Mouse (Mus musculus) embryonic fibroblast, embryonic 13.5 days (primary cell): ENCODE results near the gene Slc22a20. TPM values are rescaled to one million over a fixed set of nuclear protein-coding genes. Genes with fewer than 3 reads are reported as not detected.

Experiments
- H3K27ac ChIP-seq: 2 replicates; pipeline ENCODE4 v1.5.1; 2012; ENCODE audit warnings: low read length, control low read depth, inconsistent platforms; ENCODE audit not compliant: insufficient read depth
- H3K4me1 ChIP-seq: 2 replicates; pipeline ENCODE4 v1.6.1; 2011; ENCODE audit warnings: low read length; ENCODE audit not compliant: control insufficient read depth, insufficient read depth
- H3K4me3 ChIP-seq: 2 replicates; pipeline ENCODE4 v1.5.1; 2011; ENCODE audit warnings: mild to moderate bottlenecking, control low read depth, low read length; ENCODE audit not compliant: insufficient read depth
- CTCF ChIP-seq: IDR thresholded peaks from 2 replicates; pipeline ENCODE4 v1.5.1; 2011; ENCODE audit warnings: mild to moderate bottlenecking, control low read depth, low read length, moderate library complexity, borderline replicate concordance; ENCODE audit not compliant: insufficient read depth
- POLR2A ChIP-seq: IDR thresholded peaks from 2 replicates; pipeline ENCODE4 v1.6.1; 2011; ENCODE audit warnings: low read depth, mild to moderate bottlenecking, control low read depth, low read length, moderate library complexity
- polyA plus RNA-seq: library from polyadenylated mRNA; stranded (reverse); fragments of >200 nt; gene quantifications from 2 replicates; pipeline ENCODE4 v1.2.4, GENCODE M21; 2011; ENCODE audit warnings: low read depth; ENCODE audit not compliant: missing spikeins, insufficient read length

The Slc22a20 gene
- polyA plus RNA-seq, 1 experiment = not detected

GRCm38 (mm10) chr19:5954936-5955335 is 31.0 kb downstream of the Slc22a20 start:
- Histone ChIP-seq H3K27ac (no peak overlapping the region), H3K4me1 (peaks cover 13% of the 10 kb centered on the region; the same call in 1 of the 2 replicates), H3K4me3 (no peak overlapping the region)
- TF ChIP-seq CTCF = no peak
- no peak for TF ChIP-seq POLR2A

DNA sequence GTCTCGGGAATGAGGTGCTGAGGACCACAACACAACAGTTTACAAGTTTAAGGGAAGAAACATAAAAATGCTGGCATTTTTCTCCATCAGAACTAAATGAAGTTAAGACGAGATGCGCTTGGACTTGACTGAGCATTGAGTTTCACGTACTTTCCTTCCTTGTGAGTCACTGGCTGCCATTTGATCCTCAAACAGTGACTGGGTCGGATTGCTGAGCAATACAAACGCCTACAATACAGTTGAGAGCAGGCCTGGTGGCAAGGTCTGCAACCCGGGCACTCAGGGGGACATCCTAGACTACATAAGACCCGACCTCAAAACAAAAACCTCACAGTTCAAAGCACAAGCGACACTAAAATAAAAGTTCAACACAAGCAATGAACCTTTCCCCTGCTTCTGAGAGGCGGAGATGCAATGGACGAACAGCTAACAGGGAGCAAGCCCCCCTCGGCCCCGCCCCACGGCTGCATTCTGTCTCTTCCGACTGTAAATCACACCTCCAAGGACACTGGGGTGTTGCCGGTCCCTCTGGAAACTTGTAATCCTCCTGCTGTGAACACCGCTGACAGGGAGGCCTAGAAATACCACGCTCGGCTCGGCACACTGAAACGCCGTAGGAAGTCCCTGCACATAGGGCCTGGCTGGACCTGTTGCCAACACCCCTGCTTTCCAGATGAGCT is 31.8 kb downstream of the Slc22a20 start:
- TF ChIP-seq CTCF (no peak), POLR2A (no peak)
- peaks cover 13% of the 10 kb centered on the region; the same call in 1 of the 2 replicates for H3K4me1 ChIP-seq
- H3K27ac ChIP-seq = peak overlapping the region; percentile 42

GRCm38 (mm10) chr19:5953201-5953770 is 32.7 kb downstream of the Slc22a20 start:
- H3K4me1 ChIP-seq = peaks cover 13% of the 10 kb centered on the region; the same call in 1 of the 2 replicates
- H3K4me3 ChIP-seq = no peak overlapping the region
- no peak overlapping the region for H3K27ac ChIP-seq
- TF ChIP-seq CTCF = no peak
- TF ChIP-seq POLR2A = no peak

More for the DNA sequence above, 31.8 kb downstream of the Slc22a20 start:
- no peak overlapping the region for H3K4me3 ChIP-seq

GRCm38 (mm10) chr19:5952071-5952691 is 33.8 kb downstream of the Slc22a20 start:
- Histone ChIP-seq H3K4me1 (peaks cover 13% of the 10 kb centered on the region; the same call in 1 of the 2 replicates), H3K4me3 (no peak overlapping the region), H3K27ac (no peak overlapping the region)
- no peak for TF ChIP-seq CTCF
- no peak for TF ChIP-seq POLR2A

- Histone ChIP-seq H3K4me1 (peaks cover 13% of the 10 kb centered on the region; the same call in 1 of the 2 replicates), H3K4me3 (no peak overlapping the region), H3K27ac (no peak overlapping the region)
- TF ChIP-seq CTCF (no peak), POLR2A (no peak)
Observed at GRCm38 (mm10) chr19:5951631-5952030, 34.3 kb downstream of the Slc22a20 start.

DNA sequence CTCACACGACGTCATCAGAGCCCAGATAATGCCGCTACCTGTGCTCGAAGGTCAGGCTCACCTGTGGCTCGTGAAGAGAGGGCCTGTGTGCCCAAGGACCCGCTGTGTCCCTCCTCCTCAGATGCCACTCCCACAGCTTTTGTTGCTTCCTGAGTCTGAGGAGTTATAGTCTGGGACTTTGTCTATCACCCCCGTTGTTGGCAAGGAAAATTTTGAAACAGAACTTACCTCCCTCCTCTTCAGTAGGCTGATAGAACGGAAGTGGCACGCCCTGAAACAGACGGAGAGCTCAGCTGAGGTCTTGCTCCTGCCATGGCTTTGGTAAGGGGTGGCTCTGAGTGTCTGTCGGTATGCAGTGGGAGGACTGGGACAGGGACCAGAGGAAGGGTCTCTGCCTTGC is 35.7 kb downstream of the Slc22a20 start:
- Histone ChIP-seq H3K27ac (no peak overlapping the region), H3K4me3 (no peak overlapping the region), H3K4me1 (peaks cover 16% of the 10 kb centered on the region)
- no peak for TF ChIP-seq CTCF
- no peak for TF ChIP-seq POLR2A

DNA sequence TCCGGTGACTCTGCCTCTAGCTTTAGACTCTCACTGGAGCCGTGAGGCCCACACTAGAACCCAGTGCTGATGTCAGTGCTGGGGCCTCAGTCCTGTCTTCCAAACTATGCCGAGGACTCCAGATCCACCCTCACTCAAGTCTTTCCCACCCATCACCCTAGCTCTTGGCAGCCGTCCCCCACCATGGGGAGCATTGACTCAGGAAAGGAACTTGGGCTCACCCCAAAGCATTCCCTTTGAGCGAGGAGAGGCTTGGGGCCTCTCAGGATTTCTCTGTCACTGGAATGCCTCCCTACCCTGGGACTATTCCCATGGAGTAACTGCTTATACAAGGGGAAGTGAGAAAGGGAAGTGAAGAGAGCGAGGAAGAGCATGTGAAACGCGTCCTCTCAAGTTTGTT is 40.1 kb downstream of the Slc22a20 start:
- Histone ChIP-seq H3K4me1 (peaks cover 11% of the 10 kb centered on the region), H3K4me3 (no peak overlapping the region), H3K27ac (peak overlapping the region; percentile 92)
- TF ChIP-seq CTCF = no peak
- TF ChIP-seq POLR2A = no peak

DNA sequence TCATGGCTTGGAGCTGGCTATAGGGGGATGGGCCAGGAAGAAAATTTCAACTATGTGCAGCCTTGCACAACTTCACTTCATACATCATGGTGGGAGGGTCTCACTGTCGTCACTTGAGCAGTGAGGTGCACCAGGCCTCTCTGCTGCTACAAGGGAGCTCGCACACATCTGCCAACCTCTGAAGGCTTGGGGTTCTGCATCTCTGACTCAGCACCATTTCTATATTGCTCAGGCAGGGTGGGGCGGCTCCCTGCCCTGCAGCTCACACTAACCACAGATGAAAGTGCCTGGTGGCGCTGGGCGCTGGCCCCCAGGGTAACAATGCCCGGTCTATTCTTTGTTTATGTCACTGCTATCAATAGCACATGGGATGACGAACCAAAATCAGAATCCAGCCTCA is 40.9 kb downstream of the Slc22a20 start:
- Histone ChIP-seq H3K4me1 (peaks cover 15% of the 10 kb centered on the region), H3K4me3 (no peak overlapping the region), H3K27ac (peak overlapping the region; percentile 92)
- TF ChIP-seq CTCF (no peak), POLR2A (0 out of 2 replicates have a peak, but pooled peaks have one; percentile 24)

GRCm38 (mm10) chr19:5944145-5944544 is 41.8 kb downstream of the Slc22a20 start:
- peaks cover 20% of the 10 kb centered on the region for H3K4me1 ChIP-seq
- peak overlapping the region; percentile 51 for H3K27ac ChIP-seq
- no peak overlapping the region for H3K4me3 ChIP-seq
- no peak for TF ChIP-seq CTCF
- no peak for TF ChIP-seq POLR2A

DNA sequence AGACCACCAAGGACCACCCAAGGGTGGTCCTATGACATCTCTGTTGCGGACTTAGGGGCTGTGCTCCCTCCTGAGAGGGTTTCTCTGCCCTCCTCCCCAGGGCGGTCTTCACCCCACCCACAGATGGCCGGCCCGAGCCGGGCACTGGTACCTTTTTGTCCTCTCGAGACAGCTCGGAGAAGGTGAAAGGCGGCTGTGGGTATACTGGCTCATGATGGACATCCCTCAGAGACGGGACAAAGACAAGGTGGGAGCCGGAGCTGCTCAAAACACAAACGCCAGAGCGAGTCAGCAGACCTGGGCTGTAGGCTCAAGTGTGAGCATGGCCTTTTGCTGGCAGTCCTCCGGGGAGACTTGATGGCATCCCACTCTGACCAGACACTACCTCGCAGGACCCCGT is 42.5 kb downstream of the Slc22a20 start:
- TF ChIP-seq POLR2A = no peak
- Histone ChIP-seq H3K27ac (no peak overlapping the region), H3K4me1 (peaks cover 20% of the 10 kb centered on the region), H3K4me3 (no peak overlapping the region)
